Mouse (Mus musculus): Measurements from ENCODE around the gene Fam19a2. TPM values are rescaled to one million over a fixed set of nuclear protein-coding genes. Genes with fewer than 3 reads are reported as not detected.

The Fam19a2 gene
- total and polyA plus RNA-seq, 2 experiments from 2014 or later: 0.16 TPM; not detected in 1

- H3K4me1 ChIP-seq (ENCODE audit: control insufficient read depth, insufficient read depth): no peaks in the 10 kb centered on the region
- WGBS: 37% methylated on average over 8 of the region's 8 CpGs
- H3K9me3 ChIP-seq (replicated peaks; ENCODE audit: control insufficient read depth, low read length): no peaks in the 10 kb centered on the region
- DNase-seq (ENCODE audit: low spot score) (peak; percentile 45), ATAC-seq (ENCODE audit: insufficient read depth, low read depth) (peak; percentile 66)
- H3K27ac ChIP-seq (ENCODE audit: low read depth): no peak overlapping the region
- no peak for TF ChIP-seq EP300 (IDR thresholded peaks at IDR 0.05; ENCODE audit: low read depth)
- no peak for TF ChIP-seq CTCF (IDR thresholded peaks at IDR 0.05; ENCODE audit: low read depth)
- no peak overlapping the region for H3K9ac ChIP-seq (replicated peaks; ENCODE audit: low read depth, low read length)
- H3K4me2 ChIP-seq (ENCODE audit: low read depth, low read length): no peak overlapping the region
- no peaks in the 10 kb centered on the region for H3K27me3 ChIP-seq (ENCODE audit: control insufficient read depth, insufficient read depth, low read length)
- H3K36me3 ChIP-seq (replicated peaks; ENCODE audit: control insufficient read depth, insufficient read depth, low read length): no peaks in the 10 kb centered on the region
- H3K4me3 ChIP-seq (ENCODE audit: low read depth, low read length): no peak overlapping the region
These were observed 428.6 kb downstream of the Fam19a2 start for GRCm38 (mm10) chr10:123692186-123692925.

- ATAC-seq (ENCODE audit: insufficient read depth, low read depth): no peak
- WGBS: 88% methylated on average over 4 of the region's 4 CpGs
These were observed 429.1 kb downstream of the Fam19a2 start for GRCm38 (mm10) chr10:123692926-123693224.

GRCm38 (mm10) chr10:123702595-123702994 lies 438.8 kb downstream of the Fam19a2 start:
- Histone ChIP-seq H3K4me2 (ENCODE audit: low read depth, low read length) (no peak overlapping the region), H3K9me3 (replicated peaks; ENCODE audit: control insufficient read depth, low read length) (no peaks in the 10 kb centered on the region), H3K4me3 (ENCODE audit: low read depth, low read length) (no peak overlapping the region), H3K36me3 (replicated peaks; ENCODE audit: control insufficient read depth, insufficient read depth, low read length) (no peaks in the 10 kb centered on the region), H3K9ac (replicated peaks; ENCODE audit: low read depth, low read length) (no peak overlapping the region), H3K4me1 (ENCODE audit: control insufficient read depth, insufficient read depth) (no peaks in the 10 kb centered on the region), H3K27me3 (ENCODE audit: control insufficient read depth, insufficient read depth, low read length) (no peaks in the 10 kb centered on the region), H3K27ac (ENCODE audit: low read depth) (no peak overlapping the region)
- no peak for DNase-seq (ENCODE audit: low spot score)
- no peak for ATAC-seq (ENCODE audit: insufficient read depth, low read depth)
- WGBS: 80% methylated on average over 4 of the region's 4 CpGs
- TF ChIP-seq CTCF (IDR thresholded peaks at IDR 0.05; ENCODE audit: low read depth) (no peak), EP300 (IDR thresholded peaks at IDR 0.05; ENCODE audit: low read depth) (no peak)

More at GRCm38 (mm10) chr10:123692926-123693224, 429.1 kb downstream of the Fam19a2 start:
- TF ChIP-seq EP300 (IDR thresholded peaks at IDR 0.05; ENCODE audit: low read depth): no peak
- no peak for TF ChIP-seq CTCF (IDR thresholded peaks at IDR 0.05; ENCODE audit: low read depth)
- no peaks in the 10 kb centered on the region for H3K36me3 ChIP-seq (replicated peaks; ENCODE audit: control insufficient read depth, insufficient read depth, low read length)
- H3K9ac ChIP-seq (replicated peaks; ENCODE audit: low read depth, low read length): no peak overlapping the region
- no peaks in the 10 kb centered on the region for H3K9me3 ChIP-seq (replicated peaks; ENCODE audit: control insufficient read depth, low read length)
- H3K27me3 ChIP-seq (ENCODE audit: control insufficient read depth, insufficient read depth, low read length): no peaks in the 10 kb centered on the region
- no peaks in the 10 kb centered on the region for H3K4me1 ChIP-seq (ENCODE audit: control insufficient read depth, insufficient read depth)
- DNase-seq (ENCODE audit: low spot score): no peak
- H3K27ac ChIP-seq (ENCODE audit: low read depth): no peak overlapping the region
- no peak overlapping the region for H3K4me2 ChIP-seq (ENCODE audit: low read depth, low read length)
- H3K4me3 ChIP-seq (ENCODE audit: low read depth, low read length): no peak overlapping the region

GRCm38 (mm10) chr10:123707026-123707425 lies 443.2 kb downstream of the Fam19a2 start:
- H3K9ac ChIP-seq (replicated peaks; ENCODE audit: low read depth, low read length): no peak overlapping the region
- H3K36me3 ChIP-seq (replicated peaks; ENCODE audit: control insufficient read depth, insufficient read depth, low read length): no peaks in the 10 kb centered on the region
- no peaks in the 10 kb centered on the region for H3K27me3 ChIP-seq (ENCODE audit: control insufficient read depth, insufficient read depth, low read length)
- H3K27ac ChIP-seq (ENCODE audit: low read depth): no peak overlapping the region
- TF ChIP-seq EP300 (IDR thresholded peaks at IDR 0.05; ENCODE audit: low read depth) (no peak), CTCF (IDR thresholded peaks at IDR 0.05; ENCODE audit: low read depth) (no peak)
- no peaks in the 10 kb centered on the region for H3K4me1 ChIP-seq (ENCODE audit: control insufficient read depth, insufficient read depth)
- WGBS: 90% methylated on average over 3 of the region's 3 CpGs
- no peaks in the 10 kb centered on the region for H3K9me3 ChIP-seq (replicated peaks; ENCODE audit: control insufficient read depth, low read length)
- no peak overlapping the region for H3K4me2 ChIP-seq (ENCODE audit: low read depth, low read length)
- H3K4me3 ChIP-seq (ENCODE audit: low read depth, low read length): no peak overlapping the region
- ATAC-seq (ENCODE audit: insufficient read depth, low read depth) (no peak), DNase-seq (ENCODE audit: low spot score) (no peak)

- 80% methylated on average over 2 of the region's 2 CpGs for whole genome bisulfite sequencing
- ATAC-seq (ENCODE audit: insufficient read depth, low read depth) (no peak), DNase-seq (ENCODE audit: low spot score) (no peak)
- TF ChIP-seq EP300 (IDR thresholded peaks at IDR 0.05; ENCODE audit: low read depth) (no peak), CTCF (IDR thresholded peaks at IDR 0.05; ENCODE audit: low read depth) (no peak)
- Histone ChIP-seq H3K27me3 (ENCODE audit: control insufficient read depth, insufficient read depth, low read length) (no peaks in the 10 kb centered on the region), H3K4me2 (ENCODE audit: low read depth, low read length) (no peak overlapping the region), H3K9ac (replicated peaks; ENCODE audit: low read depth, low read length) (no peak overlapping the region), H3K36me3 (replicated peaks; ENCODE audit: control insufficient read depth, insufficient read depth, low read length) (no peaks in the 10 kb centered on the region), H3K9me3 (replicated peaks; ENCODE audit: control insufficient read depth, low read length) (no peaks in the 10 kb centered on the region), H3K27ac (ENCODE audit: low read depth) (no peak overlapping the region), H3K4me3 (ENCODE audit: low read depth, low read length) (no peak overlapping the region), H3K4me1 (ENCODE audit: control insufficient read depth, insufficient read depth) (no peaks in the 10 kb centered on the region)
These were observed 446.9 kb downstream of the Fam19a2 start for GRCm38 (mm10) chr10:123710738-123711137.

- H3K27ac ChIP-seq (ENCODE audit: low read depth): no peak overlapping the region
- H3K4me1 ChIP-seq (ENCODE audit: control insufficient read depth, insufficient read depth): no peaks in the 10 kb centered on the region
- no peak overlapping the region for H3K4me3 ChIP-seq (ENCODE audit: low read depth, low read length)
- H3K36me3 ChIP-seq (replicated peaks; ENCODE audit: control insufficient read depth, insufficient read depth, low read length): no peaks in the 10 kb centered on the region
- no peak overlapping the region for H3K9ac ChIP-seq (replicated peaks; ENCODE audit: low read depth, low read length)
- TF ChIP-seq CTCF (IDR thresholded peaks at IDR 0.05; ENCODE audit: low read depth): no peak
- TF ChIP-seq EP300 (IDR thresholded peaks at IDR 0.05; ENCODE audit: low read depth): no peak
- WGBS: 80% methylated on average over 2 of the region's 2 CpGs
- DNase-seq (ENCODE audit: low spot score) (no peak), ATAC-seq (ENCODE audit: insufficient read depth, low read depth) (no peak)
- H3K4me2 ChIP-seq (ENCODE audit: low read depth, low read length): no peak overlapping the region
- H3K27me3 ChIP-seq (ENCODE audit: control insufficient read depth, insufficient read depth, low read length): no peaks in the 10 kb centered on the region
- H3K9me3 ChIP-seq (replicated peaks; ENCODE audit: control insufficient read depth, low read length): no peaks in the 10 kb centered on the region
These were observed 458.2 kb downstream of the Fam19a2 start for GRCm38 (mm10) chr10:123721952-123722460.
